Mouse (Mus musculus) megakaryocyte, embryonic 14.5 days (primary cell): ENCODE results near the gene Clmp. TPM values are rescaled to one million over a fixed set of nuclear protein-coding genes. Genes with fewer than 3 reads are reported as not detected.

Experiments
- H3K27me3 ChIP-seq: replicated peaks from 2 replicates; pipeline ENCODE3; 2012; ENCODE audit warnings: inconsistent platforms
- H3K36me3 ChIP-seq: replicated peaks from 2 replicates; pipeline ENCODE3; 2012; ENCODE audit warnings: low read length, inconsistent platforms, mixed read lengths
- H3K4me1 ChIP-seq: 2 replicates; pipeline ENCODE4 v1.6.1; 2012; ENCODE audit warnings: inconsistent platforms
- H3K4me3 ChIP-seq: replicated peaks from 2 replicates; pipeline ENCODE3; 2012; ENCODE audit warnings: moderate library complexity, mild to moderate bottlenecking, inconsistent platforms
- H3K9me3 ChIP-seq: 2 replicates; pipeline ENCODE4 v1.6.1; 2012; ENCODE audit warnings: inconsistent platforms
- FLI1 ChIP-seq: IDR thresholded peaks from 2 replicates; pipeline ENCODE4 v1.6.1; 2012; ENCODE audit warnings: low read length, inconsistent platforms, mixed read lengths
- GATA1 ChIP-seq: IDR thresholded peaks from 3 replicates; pipeline ENCODE4 v1.6.1; 2012; ENCODE audit warnings: mixed read lengths, low read length, inconsistent platforms, borderline replicate concordance
- polyA plus RNA-seq: library from polyadenylated mRNA; stranded (reverse); fragments of >175 nt; gene quantifications from 2 replicates; pipeline ENCODE4 v1.2.3, GENCODE M21; 2012; ENCODE audit warnings: low replicate concordance; ENCODE audit not compliant: insufficient read depth

Clmp gene
- polyA plus RNA-seq, result 1.1 TPM in 1 of 2 replicates, not detected in the other

DNA sequence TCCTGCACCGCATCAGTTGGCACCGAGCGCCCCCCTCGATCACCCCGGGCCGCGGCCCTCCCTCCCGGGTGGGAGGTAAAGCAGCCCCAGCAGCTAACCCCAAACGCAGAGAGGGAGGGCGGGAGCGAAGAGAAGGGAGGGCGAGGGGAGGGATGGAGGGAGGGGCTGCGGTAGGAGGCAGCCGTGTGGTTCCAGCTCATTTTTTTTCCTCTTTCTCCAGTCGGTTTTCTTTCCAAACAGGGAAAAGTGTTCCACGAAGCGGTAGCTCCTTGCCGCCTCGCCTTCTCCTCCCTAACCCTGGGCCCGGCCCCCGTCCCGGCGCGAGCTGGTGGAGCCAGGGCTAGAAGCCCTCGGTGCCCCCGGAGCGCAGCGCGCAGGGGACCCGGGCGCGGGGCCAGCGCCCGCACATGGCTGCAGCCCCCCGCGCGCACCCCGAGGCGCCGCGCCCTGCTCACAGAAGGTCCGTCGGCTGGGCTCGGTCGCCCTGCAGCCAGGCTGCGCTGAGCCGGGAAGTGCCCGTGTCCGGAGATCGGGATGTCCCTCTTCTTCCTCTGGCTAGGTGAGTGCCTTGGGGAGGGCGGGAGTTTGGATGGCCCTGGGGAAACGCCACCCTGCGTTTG is at the start of gene Clmp:
Gene Clmp, plus strand, starts transcription at position 162 of the 620 bp plus-strand sequence.
- H3K9me3 ChIP-seq, result no peaks in the 10 kb centered on the region
- H3K36me3 ChIP-seq, result no peaks in the 10 kb centered on the region
- peak within 1 kb of the TSS; percentile 14 for H3K4me3 ChIP-seq
- 0 out of 2 replicates have a peak, but pooled peaks cover 3% of the 10 kb centered on the region for H3K4me1 ChIP-seq
- TF ChIP-seq FLI1 (no peak), GATA1 (no peak)
- peaks cover 62% of the 10 kb centered on the region for H3K27me3 ChIP-seq

DNA sequence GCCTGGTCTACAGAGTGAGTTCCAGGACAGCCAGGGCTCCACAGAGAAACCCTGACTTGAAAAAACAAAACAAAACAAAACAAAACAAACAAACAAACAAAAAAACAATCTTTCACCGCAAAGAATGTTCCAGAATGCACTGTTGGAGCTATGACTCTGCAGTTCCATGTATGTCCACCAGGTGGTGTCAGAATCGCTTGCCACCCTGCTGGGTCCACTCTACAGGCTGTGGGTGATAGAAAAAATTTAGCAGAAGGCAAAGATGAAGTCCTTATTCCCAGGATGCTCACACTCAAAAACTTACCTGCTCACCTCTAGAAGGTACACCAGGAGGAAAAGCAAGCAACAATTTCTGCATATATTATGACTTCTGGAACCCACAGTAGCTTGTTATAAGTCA is 49.7 kb upstream of the Clmp start:
- H3K4me3 ChIP-seq, result no peak overlapping the region
- H3K4me1 ChIP-seq, result peaks cover 29% of the 10 kb centered on the region
- H3K36me3 ChIP-seq, result no peaks in the 10 kb centered on the region
- H3K9me3 ChIP-seq, result no peaks in the 10 kb centered on the region
- H3K27me3 ChIP-seq, result peaks cover 13% of the 10 kb centered on the region
- no peak for TF ChIP-seq FLI1
- no peak for TF ChIP-seq GATA1

DNA sequence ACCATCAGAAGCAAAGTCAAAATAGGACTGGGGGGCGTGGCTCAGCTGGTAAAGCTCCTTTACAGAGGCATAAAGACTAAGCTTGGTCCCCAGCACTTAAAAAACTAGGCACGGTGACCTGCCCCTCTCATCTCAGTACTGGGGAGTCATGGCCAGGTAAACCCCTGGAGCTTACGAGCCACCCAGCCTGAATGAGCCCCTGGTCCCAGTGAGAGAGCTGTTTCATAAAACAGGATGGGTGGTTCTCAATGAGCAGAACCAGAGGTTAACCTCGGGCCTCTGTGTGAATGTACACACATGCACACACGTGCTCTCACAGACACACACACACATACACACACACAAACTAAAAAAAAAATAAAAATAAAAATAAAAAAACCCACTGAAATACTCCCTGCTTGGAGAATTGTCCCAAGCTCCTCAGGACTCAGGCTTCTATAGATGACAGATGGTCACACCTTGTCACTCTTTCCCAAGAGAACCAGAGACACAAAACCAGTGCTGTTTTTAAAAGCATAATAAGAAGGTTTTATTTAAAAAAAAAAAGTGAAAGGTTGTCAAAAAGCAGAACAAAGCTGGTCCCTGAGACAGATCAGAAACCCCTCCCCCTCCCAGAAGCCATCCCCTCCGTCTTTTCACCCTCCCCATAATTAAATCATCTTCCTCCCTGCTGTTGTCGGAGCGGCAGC is 47.9 kb upstream of the Clmp start:
- no peak for TF ChIP-seq FLI1
- H3K9me3 ChIP-seq, result no peaks in the 10 kb centered on the region
- H3K36me3 ChIP-seq, result no peaks in the 10 kb centered on the region
- H3K27me3 ChIP-seq, result peaks cover 24% of the 10 kb centered on the region
- peak overlapping the region; percentile 76 for H3K4me3 ChIP-seq
- H3K4me1 ChIP-seq, result peaks cover 28% of the 10 kb centered on the region

DNA sequence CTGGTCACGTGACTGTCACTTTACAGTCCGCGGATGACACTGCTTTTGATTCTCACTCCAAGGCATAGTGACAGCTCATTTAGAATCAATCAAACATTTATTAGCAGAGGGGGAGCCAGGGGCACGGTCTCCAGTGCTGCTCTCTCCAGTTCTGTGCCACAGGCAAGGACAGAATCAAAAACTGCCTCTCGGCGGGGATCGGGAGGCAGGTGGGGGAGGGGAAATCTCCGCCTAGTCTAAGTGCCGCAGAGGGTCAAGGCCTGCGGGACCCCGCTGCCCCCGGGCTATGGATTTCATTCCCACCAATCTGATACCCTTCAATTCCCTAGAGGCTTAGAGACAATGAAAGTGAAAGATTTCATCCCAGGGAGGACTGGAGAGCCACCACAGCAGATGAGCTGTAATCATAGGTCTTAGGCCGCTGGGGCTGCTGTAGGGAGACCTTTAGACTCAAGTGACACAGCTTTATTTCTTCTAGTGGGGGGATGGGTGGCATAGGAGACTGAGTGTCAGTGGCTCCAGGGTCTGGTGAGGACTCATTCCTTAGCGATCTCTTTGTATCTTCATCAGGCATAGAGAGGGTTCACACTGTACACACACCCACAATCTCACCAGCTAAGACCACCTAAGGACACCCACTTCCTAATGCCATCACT is 47.2 kb upstream of the Clmp start:
- H3K27me3 ChIP-seq, result peaks cover 25% of the 10 kb centered on the region
- no peaks in the 10 kb centered on the region for H3K36me3 ChIP-seq
- H3K4me3 ChIP-seq, result peak overlapping the region; percentile 76
- TF ChIP-seq FLI1, result no peak
- TF ChIP-seq GATA1, result no peak
- peaks cover 30% of the 10 kb centered on the region for H3K4me1 ChIP-seq
- no peaks in the 10 kb centered on the region for H3K9me3 ChIP-seq

DNA sequence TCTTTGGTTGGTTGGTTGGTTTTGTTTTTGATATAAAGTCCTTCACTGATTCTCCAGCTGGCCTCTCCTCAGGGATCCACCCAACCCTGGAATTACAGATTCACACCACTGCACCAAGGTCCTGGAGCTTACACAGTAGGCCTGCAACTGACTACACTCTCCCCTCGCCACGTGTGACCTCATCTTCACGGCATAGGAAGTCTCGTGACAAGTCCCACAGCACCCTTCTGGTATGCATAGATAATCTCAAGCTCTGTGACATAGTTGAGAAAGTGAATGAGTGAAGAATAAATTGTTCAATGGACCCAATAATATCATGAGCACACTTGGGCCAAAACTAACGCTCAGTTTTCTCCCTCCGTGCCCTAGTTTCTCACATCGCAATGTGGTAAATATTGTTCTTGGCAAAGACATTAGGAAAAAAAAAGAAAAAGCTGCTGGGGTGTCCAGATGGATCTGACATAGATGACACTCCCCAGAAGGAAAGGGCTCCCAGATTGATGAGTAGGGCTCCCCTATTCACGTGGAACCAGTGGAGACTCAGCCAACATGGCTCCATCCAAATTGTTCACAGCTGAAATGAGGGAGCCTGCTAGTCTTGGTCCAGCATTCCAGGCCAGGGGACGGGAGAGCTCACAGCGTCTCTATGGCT is 46.1 kb upstream of the Clmp start:
- no peak for TF ChIP-seq FLI1
- TF ChIP-seq GATA1, result no peak
- Histone ChIP-seq H3K9me3 (no peaks in the 10 kb centered on the region), H3K4me1 (peaks cover 24% of the 10 kb centered on the region), H3K27me3 (peaks cover 25% of the 10 kb centered on the region), H3K36me3 (no peaks in the 10 kb centered on the region), H3K4me3 (peak overlapping the region; percentile 24)

DNA sequence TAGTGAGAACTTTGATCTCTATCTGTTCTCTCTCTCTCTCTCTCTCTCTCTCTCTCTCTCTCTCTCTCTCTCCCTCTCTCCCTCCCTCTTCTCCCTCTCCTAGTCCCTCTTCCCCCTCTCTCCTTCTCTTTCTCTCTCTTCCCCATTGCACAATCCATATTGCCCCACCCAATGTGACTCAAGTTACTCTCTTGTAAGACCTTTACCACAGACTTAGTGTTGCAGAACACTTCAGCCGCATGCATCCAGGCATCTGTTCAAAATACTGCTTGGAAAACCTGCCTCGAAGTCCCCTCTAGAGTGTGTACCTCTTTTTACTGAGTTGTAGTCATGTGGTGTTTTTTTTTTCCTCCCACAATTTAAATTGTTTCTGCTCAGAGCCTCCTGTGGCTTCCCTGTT is 44.4 kb upstream of the Clmp start:
- Histone ChIP-seq H3K4me1 (peaks cover 19% of the 10 kb centered on the region), H3K9me3 (no peaks in the 10 kb centered on the region), H3K4me3 (no peak overlapping the region), H3K36me3 (no peaks in the 10 kb centered on the region), H3K27me3 (peaks cover 23% of the 10 kb centered on the region)
- TF ChIP-seq FLI1 (no peak), GATA1 (no peak)

DNA sequence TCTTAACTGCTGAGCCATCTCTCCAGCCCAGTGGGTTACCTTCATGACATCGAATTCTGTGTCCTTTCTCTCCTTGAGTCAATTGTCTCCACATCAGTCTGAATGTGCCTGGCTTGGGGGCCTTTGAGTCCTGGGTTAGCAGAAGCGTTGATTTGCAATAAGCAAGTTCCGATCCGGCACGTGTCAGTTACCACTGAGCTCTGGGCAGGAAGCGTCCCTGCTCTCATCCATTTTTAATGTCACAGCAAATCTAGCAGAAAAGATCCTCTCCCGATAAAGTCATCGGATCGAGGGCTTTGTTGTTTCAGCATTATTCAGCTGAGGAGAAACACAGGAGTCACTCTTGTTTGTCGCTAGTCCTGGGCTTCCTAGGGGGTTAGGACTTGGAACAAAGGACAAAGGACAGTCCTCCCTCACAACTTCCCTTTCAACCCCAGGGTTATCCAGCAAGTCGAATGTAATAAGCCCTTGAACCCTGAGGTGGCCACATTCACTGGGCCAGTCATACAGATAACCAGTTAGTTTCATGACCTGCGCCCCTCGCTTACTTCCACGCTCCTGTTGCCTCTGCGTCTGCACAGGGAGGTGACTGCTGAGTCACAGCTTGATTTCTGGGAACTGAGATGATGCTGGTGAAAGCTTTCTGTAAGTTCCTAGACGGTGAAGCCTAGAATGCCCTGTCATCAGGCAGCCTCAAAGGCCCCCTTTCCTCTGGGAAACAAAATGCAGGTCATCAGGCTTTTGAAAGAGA is 43.1 kb upstream of the Clmp start:
- H3K4me3 ChIP-seq, result peak overlapping the region; percentile 7
- TF ChIP-seq GATA1 (no peak), FLI1 (no peak)

DNA sequence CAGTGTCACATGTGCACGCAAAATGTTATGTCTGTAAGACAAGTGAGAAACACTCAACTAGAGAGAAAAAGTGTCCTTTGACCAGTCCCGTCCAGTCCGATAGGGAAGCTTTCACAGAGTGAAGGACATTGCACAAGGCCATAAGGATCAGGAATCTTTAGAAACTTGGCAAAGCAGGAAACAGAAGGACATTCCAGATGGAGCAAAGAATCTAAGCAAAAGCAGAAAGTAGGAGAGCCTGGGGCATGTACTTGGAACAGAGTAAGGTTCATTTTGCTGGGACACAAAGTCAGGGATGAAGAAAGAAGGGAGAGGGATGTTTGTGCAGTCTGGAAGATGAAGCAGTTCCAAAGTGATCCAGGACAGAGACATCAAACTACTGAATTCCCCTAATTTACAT is 36.3 kb upstream of the Clmp start:
- Histone ChIP-seq H3K4me3 (no peak overlapping the region), H3K36me3 (no peaks in the 10 kb centered on the region), H3K4me1 (no peaks in the 10 kb centered on the region), H3K9me3 (no peaks in the 10 kb centered on the region), H3K27me3 (peaks cover 6% of the 10 kb centered on the region)
- TF ChIP-seq FLI1 (no peak), GATA1 (no peak)

More for the DNA sequence above, 43.1 kb upstream of the Clmp start:
- Histone ChIP-seq H3K36me3 (no peaks in the 10 kb centered on the region), H3K27me3 (peaks cover 19% of the 10 kb centered on the region), H3K4me1 (peaks cover 19% of the 10 kb centered on the region), H3K9me3 (no peaks in the 10 kb centered on the region)

DNA sequence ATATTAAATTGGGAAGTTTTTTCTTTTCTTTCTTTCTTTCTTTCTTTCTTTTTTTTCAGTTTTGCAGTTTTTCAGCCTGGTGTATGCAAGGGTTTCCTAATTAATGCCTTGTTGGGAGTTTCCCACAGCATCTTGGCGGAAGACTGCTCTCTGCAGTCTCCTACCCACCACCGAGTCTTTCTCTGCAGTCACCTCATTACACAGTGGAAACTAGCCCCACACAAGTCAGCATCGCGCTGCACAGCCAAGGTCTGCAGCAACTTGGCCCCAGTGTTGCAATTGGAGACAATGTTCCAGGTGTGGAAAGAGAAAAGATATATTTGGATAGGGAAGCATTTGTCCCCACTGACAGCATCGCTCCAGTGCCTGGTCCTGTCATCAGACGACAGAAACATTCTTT is 35.8 kb upstream of the Clmp start:
- H3K9me3 ChIP-seq, result no peaks in the 10 kb centered on the region
- peaks cover 6% of the 10 kb centered on the region for H3K27me3 ChIP-seq
- H3K4me1 ChIP-seq, result no peaks in the 10 kb centered on the region
- no peaks in the 10 kb centered on the region for H3K36me3 ChIP-seq
- H3K4me3 ChIP-seq, result no peak overlapping the region
- TF ChIP-seq FLI1, result no peak
- no peak for TF ChIP-seq GATA1
